Mouse (Mus musculus) heart, adult 2 months (tissue): ENCODE results near the gene Olfr1404.

ENCODE experiments used
- CTCF ChIP-seq: fragments of 200-600 bp; IDR thresholded peaks from 2 replicates; pipeline ENCODE4 v1.8.1; 2022; ENCODE audit warnings: antibody characterized with exemption, mild to moderate bottlenecking, moderate library complexity
- EP300 ChIP-seq: fragments of 200-500 bp; IDR thresholded peaks from 2 replicates; pipeline ENCODE4 v1.6.1; 2011; ENCODE audit warnings: low read depth, low read length, control low read depth; ENCODE audit not compliant: insufficient read depth

DNA sequence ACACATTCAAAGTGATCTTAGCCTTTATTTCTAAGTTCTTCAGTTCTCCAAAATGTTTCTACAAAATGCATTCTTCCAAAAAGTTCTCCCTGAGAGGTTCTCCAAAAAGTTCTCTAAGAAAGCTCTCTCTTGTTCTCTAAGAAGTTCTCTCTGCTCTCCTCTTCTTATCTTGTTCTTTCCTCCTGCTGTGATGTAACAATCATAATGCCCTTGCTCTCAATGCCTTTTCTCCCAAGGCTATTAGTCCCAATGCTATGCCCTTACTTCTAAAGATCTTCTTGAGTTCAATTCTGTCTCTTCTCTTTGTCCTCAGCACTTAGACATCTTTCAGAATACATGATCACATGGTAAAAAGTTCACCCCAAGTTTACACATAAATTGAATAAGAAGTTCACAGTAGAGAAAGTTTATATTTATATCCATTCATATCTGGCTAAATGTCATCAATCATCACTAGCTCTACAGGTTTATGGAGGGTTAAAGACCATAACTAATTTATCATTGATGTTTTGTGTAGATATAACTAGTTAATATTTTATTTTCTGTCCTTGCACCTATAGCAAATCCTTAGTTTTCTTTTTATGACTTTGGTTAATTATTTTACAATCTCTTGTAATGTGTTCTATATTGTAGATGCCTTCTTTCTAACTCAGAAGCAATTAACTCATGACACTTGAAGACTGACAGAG is 37.9 kb upstream of the Olfr1404 start:
- no peak for TF ChIP-seq EP300
- no peak for TF ChIP-seq CTCF
